Mouse (Mus musculus) liver, postnatal 0 days (tissue): ENCODE measurements around the gene Zbtb7a. TPM values are rescaled to one million over a fixed set of nuclear protein-coding genes. Genes with fewer than 3 reads are reported as not detected.
A peak's percentile ranks its signal among the peaks of the same experiment; 100 is the strongest.
"Not testable (repeated sequence)": the region's sequence is repeated elsewhere in the genome, so short reads cannot be mapped to it uniquely, and the experiment has no call there.

ENCODE experiments used
- ATAC-seq: fragments of 200-750 bp; cut with Nextera tagmentation; 2 replicates; pipeline ENCODE4 v1.8.0; 2017; ENCODE audit warnings: mild to moderate bottlenecking, moderate library complexity
- DNase-seq: peaks from one replicate; pipeline ENCODE4 v3.0.0-alpha.2; 2016
- H3K27ac ChIP-seq: fragments of 300-500 bp; sonication (generic); 2 replicates; pipeline ENCODE4 v1.5.1; 2014; ENCODE audit warnings: antibody characterized with exemption, moderate library complexity, mild to moderate bottlenecking, low read depth
- H3K27me3 ChIP-seq: fragments of 300-500 bp; sonication (generic); 2 replicates; pipeline ENCODE4 v1.6.1; 2014; ENCODE audit warnings: low read length, control low read depth, mixed read lengths; ENCODE audit not compliant: insufficient read depth
- H3K36me3 ChIP-seq: fragments of 300-500 bp; sonication (generic); replicated peaks from 2 replicates; pipeline ENCODE4 v1.6.1; 2014; ENCODE audit warnings: mild to moderate bottlenecking, control low read depth, low read length, moderate library complexity, mixed read lengths; ENCODE audit not compliant: insufficient read depth
- H3K4me1 ChIP-seq: fragments of 300-500 bp; sonication (generic); 2 replicates; pipeline ENCODE4 v1.6.1; 2014; ENCODE audit warnings: antibody characterized with exemption, mild to moderate bottlenecking, control low read depth; ENCODE audit not compliant: insufficient read depth
- H3K4me2 ChIP-seq: fragments of 300-500 bp; sonication (generic); 2 replicates; pipeline ENCODE4 v1.6.1; 2014; ENCODE audit warnings: low read depth, mild to moderate bottlenecking, low read length, moderate library complexity, mixed read lengths
- H3K4me3 ChIP-seq: fragments of 300-500 bp; sonication (generic); 2 replicates; pipeline ENCODE4 v1.5.1; 2014; ENCODE audit warnings: low read depth, low read length
- H3K9ac ChIP-seq: fragments of 300-500 bp; sonication (generic); replicated peaks from 2 replicates; pipeline ENCODE4 v1.6.1; 2014; ENCODE audit warnings: mild to moderate bottlenecking, moderate library complexity
- H3K9me3 ChIP-seq: fragments of 300-500 bp; sonication (generic); 2 replicates; pipeline ENCODE4 v1.6.1; 2016; ENCODE audit warnings: mild to moderate bottlenecking, control low read depth, low read length, mixed read lengths
- CTCF ChIP-seq: sonication (generic); IDR thresholded peaks from 2 replicates; pipeline ENCODE4 v1.5.1; 2016; ENCODE audit warnings: antibody characterized with exemption, low read depth
- EP300 ChIP-seq: IDR thresholded peaks from 2 replicates; pipeline ENCODE4 v1.6.1; 2016; ENCODE audit warnings: antibody characterized with exemption, low read depth, mild to moderate bottlenecking
- WGBS: fragments of 180-500 bp; shearing (Covaris S2); extraction: QIAGEN DNeasy Blood & Tissue Kit; methylation state at CpG from one replicate; pipeline ENCODE4 v1.1.7; 2014; ENCODE audit not compliant: insufficient replicate concordance; 5-methylcytosine and 5-hydroxymethylcytosine counted together
- polyA plus RNA-seq: library from polyadenylated mRNA; unstranded; fragments of >200 nt; fragmentation: Nextera tagmentation; extraction: Ambion mirVana; gene quantifications from 2 replicates; pipeline ENCODE4 v1.2.1, GENCODE M21; 2015

The Zbtb7a gene
- polyA plus RNA-seq, 1 experiment from 2014 or later: 29.7 TPM

DNA sequence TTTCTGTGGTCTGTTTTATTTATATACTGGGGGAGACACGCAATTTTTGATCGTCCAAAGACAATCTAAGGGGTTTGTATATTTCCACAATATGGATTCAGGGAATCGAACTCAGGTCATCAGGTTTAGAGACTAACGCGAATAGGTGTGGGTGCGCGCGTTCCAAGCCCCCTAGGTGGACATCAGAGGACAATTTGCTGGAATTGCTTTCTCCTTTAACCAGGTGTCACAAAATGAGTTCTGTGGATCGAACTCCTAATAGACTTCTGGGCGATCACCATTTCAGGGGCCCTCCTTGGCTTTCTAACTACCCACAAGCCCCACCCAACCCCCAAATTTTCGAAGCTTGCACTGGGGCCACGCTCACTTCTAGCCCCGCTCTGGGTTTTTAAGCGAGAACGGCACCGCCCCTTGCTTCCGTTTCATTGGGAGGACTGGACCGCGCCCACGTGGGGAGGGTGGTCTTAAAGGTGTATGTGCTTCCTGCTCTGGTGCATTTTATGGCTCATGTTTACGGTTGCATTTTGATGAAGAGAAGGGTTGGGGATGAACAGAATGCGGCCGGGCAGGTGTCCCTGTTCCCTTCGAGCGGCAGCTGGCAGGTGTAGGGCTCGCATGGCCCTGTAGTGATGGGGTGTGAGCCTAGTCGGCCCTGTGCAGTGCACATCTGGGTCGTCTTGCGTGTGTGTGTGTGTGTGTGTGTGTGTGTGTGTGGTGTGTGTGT, 33.7 kb downstream of the Zbtb7a start:
- H3K9ac ChIP-seq: peak overlapping the region; percentile 41
- peaks cover 7% of the 10 kb centered on the region; the same call in 1 of the 2 replicates for H3K36me3 ChIP-seq
- peak overlapping the region; percentile 91 for H3K4me2 ChIP-seq
- H3K4me1 ChIP-seq: peaks cover 22% of the 10 kb centered on the region
- TF ChIP-seq EP300 (no peak), CTCF (no peak)
- H3K9me3 ChIP-seq: no peaks in the 10 kb centered on the region
- WGBS: 1% methylated on average over 29 of the region's 29 CpGs
- ATAC-seq (peak; percentile 44), DNase-seq (peak; percentile 90)
- peak overlapping the region; percentile 88 for H3K27ac ChIP-seq
- no peaks in the 10 kb centered on the region for H3K27me3 ChIP-seq
- H3K4me3 ChIP-seq: peak overlapping the region; percentile 83

- WGBS: 15% methylated on average over 8 of the region's 14 CpGs
- DNase-seq, H3K4me3 ChIP-seq, H3K27me3 ChIP-seq, H3K9ac ChIP-seq, H3K36me3 ChIP-seq, H3K9me3 ChIP-seq: not testable (repeated sequence)
- ATAC-seq: peak; percentile 45
- peak overlapping the region; percentile 43 for H3K4me2 ChIP-seq
- H3K4me1 ChIP-seq: peaks cover 22% of the 10 kb centered on the region
- H3K27ac ChIP-seq: peak overlapping the region; percentile 50; the same call in 1 of the 2 replicates
Measured at GRCm38 (mm10) chr10:81169411-81169900, 34.4 kb downstream of the Zbtb7a start.

DNA sequence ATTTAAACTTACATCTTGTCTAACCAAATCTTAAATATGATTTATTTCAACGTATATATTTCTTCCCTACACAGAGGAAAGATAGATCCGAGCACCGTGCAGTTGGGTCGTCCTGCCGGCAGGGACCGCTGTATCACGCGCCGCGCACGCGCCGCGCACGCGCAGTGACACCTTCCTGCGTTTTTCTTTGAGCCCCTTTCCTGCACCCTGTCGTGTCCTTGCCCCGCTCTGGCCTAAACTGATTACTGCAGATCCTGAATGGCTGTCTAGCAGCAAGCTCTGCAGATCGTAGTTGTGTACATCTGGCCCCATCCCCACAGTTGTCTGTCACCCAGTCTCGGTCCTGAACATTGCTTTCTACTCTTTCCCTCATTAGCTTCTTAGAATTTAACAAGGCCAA, 38.1 kb downstream of the Zbtb7a start:
- Histone ChIP-seq H3K9ac (0 out of 2 replicates have a peak overlapping the region, but pooled peaks have one; percentile 17), H3K4me1 (peaks cover 33% of the 10 kb centered on the region), H3K9me3 (no peaks in the 10 kb centered on the region), H3K27ac (peak overlapping the region; percentile 68), H3K4me2 (peak overlapping the region; percentile 57), H3K27me3 (no peaks in the 10 kb centered on the region), H3K4me3 (0 out of 2 replicates have a peak overlapping the region, but pooled peaks have one; percentile 14), H3K36me3 (peaks cover 5% of the 10 kb centered on the region)
- TF ChIP-seq CTCF (peak; percentile 96), EP300 (no peak)
- WGBS: 7% methylated on average over 21 of the region's 21 CpGs
- ATAC-seq (peak; percentile 12; the same call in 1 of the 2 replicates), DNase-seq (peak; percentile 87)

DNA sequence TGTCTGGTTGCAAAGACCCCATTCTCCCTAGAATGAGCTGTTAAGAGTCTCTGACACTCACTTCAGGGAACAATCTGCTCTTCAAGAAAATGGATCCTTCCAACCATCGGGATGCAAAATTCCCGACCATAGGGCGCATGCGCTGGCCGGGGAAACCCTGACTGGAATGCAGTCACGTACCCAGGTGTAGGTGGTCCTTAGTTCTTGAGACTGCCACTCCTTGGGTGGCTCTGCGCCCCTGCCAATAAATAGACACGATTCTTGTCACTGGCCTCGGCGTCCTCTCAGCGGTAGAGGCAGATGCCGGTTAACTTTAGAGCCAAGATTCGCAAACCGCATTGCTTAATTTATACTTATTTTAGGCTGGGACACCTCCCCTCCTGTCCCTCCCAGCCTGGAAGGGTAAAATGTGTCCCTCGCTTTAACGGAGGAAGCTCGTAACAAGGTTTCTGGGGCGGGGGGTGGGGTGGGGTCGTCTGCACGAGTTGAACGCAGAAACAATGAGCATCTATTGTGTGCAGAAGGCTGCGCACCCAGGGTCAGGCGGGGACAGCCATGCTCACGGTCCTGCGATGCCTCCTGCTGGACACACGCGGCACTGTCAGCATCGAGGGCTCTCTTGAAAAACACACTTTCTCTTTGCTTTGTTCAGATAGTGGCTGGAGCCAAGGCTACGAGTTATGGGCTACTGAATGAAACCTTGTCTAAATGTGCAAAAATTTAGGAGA, 39.8 kb downstream of the Zbtb7a start:
- H3K4me3 ChIP-seq: peak overlapping the region; percentile 6; the same call in 1 of the 2 replicates
- ATAC-seq: peak; percentile 25
- WGBS: 9% methylated on average over 29 of the region's 29 CpGs

DNA sequence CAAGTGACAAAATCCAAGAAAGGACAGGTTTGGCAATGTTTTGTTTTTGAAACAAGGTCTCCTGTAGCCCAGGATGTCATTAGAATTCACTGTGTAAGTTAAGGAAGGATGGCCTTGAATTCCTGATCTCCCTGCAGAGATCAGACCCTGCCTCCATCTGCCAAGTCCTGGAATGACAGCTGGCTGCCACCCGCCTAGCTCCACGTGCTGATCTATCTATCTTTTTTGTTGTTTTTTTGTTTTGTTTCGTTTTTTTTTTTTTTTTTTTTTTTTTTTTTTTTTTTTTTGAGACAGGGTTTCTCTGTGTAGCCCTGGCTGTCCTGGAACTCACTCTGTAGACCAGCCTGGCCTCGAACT, 40.3 kb downstream of the Zbtb7a start:
- H3K9me3 ChIP-seq, H3K9ac ChIP-seq, H3K27me3 ChIP-seq, ATAC-seq, DNase-seq: not testable (repeated sequence)
- H3K4me2 ChIP-seq: peak overlapping the region; percentile 84
- peak overlapping the region; percentile 6; the same call in 1 of the 2 replicates for H3K4me3 ChIP-seq
- peak overlapping the region; percentile 93 for H3K27ac ChIP-seq
- WGBS: 9% methylated on average over 4 of the region's 4 CpGs
- peaks cover 27% of the 10 kb centered on the region for H3K36me3 ChIP-seq
- peaks cover 31% of the 10 kb centered on the region for H3K4me1 ChIP-seq

More for the DNA sequence above, 39.8 kb downstream of the Zbtb7a start:
- H3K9me3 ChIP-seq: no peaks in the 10 kb centered on the region
- DNase-seq: peak; percentile 91
- peaks cover 22% of the 10 kb centered on the region for H3K36me3 ChIP-seq
- peak overlapping the region; percentile 93 for H3K27ac ChIP-seq
- H3K27me3 ChIP-seq: no peaks in the 10 kb centered on the region
- TF ChIP-seq CTCF (peak; percentile 98), EP300 (no peak)
- peak overlapping the region; percentile 84 for H3K4me2 ChIP-seq
- peaks cover 31% of the 10 kb centered on the region for H3K4me1 ChIP-seq
- no peak overlapping the region for H3K9ac ChIP-seq

DNA sequence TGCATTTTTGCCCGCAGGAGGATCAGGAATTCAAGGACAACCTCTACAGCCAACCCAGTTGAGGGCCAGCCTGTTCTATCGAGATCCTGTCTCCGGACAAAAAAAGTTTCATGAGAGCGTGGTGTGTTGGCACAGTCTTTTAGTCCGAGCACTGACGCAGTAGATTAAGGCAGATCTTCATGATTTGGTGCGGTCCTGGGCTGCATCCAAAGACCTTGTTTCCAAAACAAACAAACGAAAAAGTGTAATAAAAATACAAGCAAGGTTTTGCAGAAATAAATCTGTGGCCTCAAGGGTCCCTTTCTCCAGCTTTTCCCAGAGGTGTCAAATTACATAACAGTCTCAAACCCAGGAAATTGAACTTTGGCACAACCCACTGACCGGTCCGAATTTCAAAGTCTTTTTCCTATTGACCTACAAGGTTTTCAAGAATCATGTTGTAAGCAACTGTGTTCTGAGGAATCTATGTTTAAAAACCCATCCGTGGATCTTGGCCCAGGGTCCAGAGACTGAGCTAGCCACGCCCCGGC, 41.0 kb downstream of the Zbtb7a start:
- peak overlapping the region; percentile 82 for H3K4me3 ChIP-seq
- TF ChIP-seq CTCF (no peak), EP300 (no peak)
- DNase-seq (no peak), ATAC-seq (no peak)
- peaks cover 31% of the 10 kb centered on the region for H3K4me1 ChIP-seq
- peak overlapping the region; percentile 84 for H3K4me2 ChIP-seq
- no peaks in the 10 kb centered on the region for H3K9me3 ChIP-seq
- no peaks in the 10 kb centered on the region for H3K27me3 ChIP-seq
- peaks cover 34% of the 10 kb centered on the region for H3K36me3 ChIP-seq
- peak overlapping the region; percentile 51 for H3K9ac ChIP-seq
- WGBS: 11% methylated on average over 13 of the region's 13 CpGs
- peak overlapping the region; percentile 93 for H3K27ac ChIP-seq
